Mouse (Mus musculus): ENCODE measurements around the gene Gpr157. TPM values are rescaled to one million over a fixed set of nuclear protein-coding genes. Genes with fewer than 3 reads are reported as not detected.

Gpr157 gene
- polyA plus RNA-seq, 1 experiment from 2014 or later = 4.5 TPM

GRCm38 (mm10) chr4:150110373-150110772, 23.2 kb downstream of the Gpr157 start:
- ATAC-seq (replicated peaks; ENCODE audit: extremely low read depth, insufficient read depth, low FRiP score) = no peak
- 79% methylated on average over 9 of the region's 9 CpGs for WGBS
- H3K9ac ChIP-seq (ENCODE audit: low read length) = no peak overlapping the region
- no peak overlapping the region for H3K4me2 ChIP-seq (ENCODE audit: low read depth, low read length)
- H3K4me3 ChIP-seq (ENCODE audit: low read length) = no peak overlapping the region
- peaks cover 10% of the 10 kb centered on the region for H3K4me1 ChIP-seq (ENCODE audit: control insufficient read depth, insufficient read depth, low read length)
- no peaks in the 10 kb centered on the region for H3K36me3 ChIP-seq (ENCODE audit: control insufficient read depth, insufficient read depth)
- H3K27me3 ChIP-seq (ENCODE audit: control insufficient read depth, insufficient read depth, low read length) = no peaks in the 10 kb centered on the region
- H3K27ac ChIP-seq (ENCODE audit: low read length) = no peak overlapping the region
- H3K9me3 ChIP-seq (replicated peaks; ENCODE audit: control insufficient read depth, low read length) = no peaks in the 10 kb centered on the region

GRCm38 (mm10) chr4:150112867-150113266, 25.7 kb downstream of the Gpr157 start:
- 7% methylated on average over 15 of the region's 15 CpGs for WGBS
- ATAC-seq (replicated peaks; ENCODE audit: extremely low read depth, insufficient read depth, low FRiP score) = no peak
- no peaks in the 10 kb centered on the region for H3K36me3 ChIP-seq (ENCODE audit: control insufficient read depth, insufficient read depth)

GRCm38 (mm10) chr4:150114505-150115061, 27.4 kb downstream of the Gpr157 start:
- Histone ChIP-seq H3K4me2 (ENCODE audit: low read depth, low read length) (no peak overlapping the region), H3K4me3 (ENCODE audit: low read length) (no peak overlapping the region), H3K9me3 (replicated peaks; ENCODE audit: control insufficient read depth, low read length) (no peaks in the 10 kb centered on the region), H3K27me3 (ENCODE audit: control insufficient read depth, insufficient read depth, low read length) (no peaks in the 10 kb centered on the region), H3K27ac (ENCODE audit: low read length) (no peak overlapping the region), H3K4me1 (ENCODE audit: control insufficient read depth, insufficient read depth, low read length) (peaks cover 3% of the 10 kb centered on the region; the same call in 1 of the 2 replicates), H3K9ac (ENCODE audit: low read length) (no peak overlapping the region), H3K36me3 (ENCODE audit: control insufficient read depth, insufficient read depth) (no peaks in the 10 kb centered on the region)
- ATAC-seq (replicated peaks; ENCODE audit: extremely low read depth, insufficient read depth, low FRiP score) = no peak
- 86% methylated on average over 26 of the region's 26 CpGs for WGBS

More at GRCm38 (mm10) chr4:150112867-150113266, 25.7 kb downstream of the Gpr157 start:
- H3K27me3 ChIP-seq (ENCODE audit: control insufficient read depth, insufficient read depth, low read length) = no peaks in the 10 kb centered on the region
- H3K9me3 ChIP-seq (replicated peaks; ENCODE audit: control insufficient read depth, low read length) = no peaks in the 10 kb centered on the region
- H3K9ac ChIP-seq (ENCODE audit: low read length) = no peak overlapping the region
- H3K4me3 ChIP-seq (ENCODE audit: low read length) = no peak overlapping the region
- peaks cover 3% of the 10 kb centered on the region; the same call in 1 of the 2 replicates for H3K4me1 ChIP-seq (ENCODE audit: control insufficient read depth, insufficient read depth, low read length)
- H3K27ac ChIP-seq (ENCODE audit: low read length) = no peak overlapping the region
- no peak overlapping the region for H3K4me2 ChIP-seq (ENCODE audit: low read depth, low read length)

GRCm38 (mm10) chr4:150117311-150117710, 30.1 kb downstream of the Gpr157 start:
- Histone ChIP-seq H3K9me3 (replicated peaks; ENCODE audit: control insufficient read depth, low read length) (no peaks in the 10 kb centered on the region), H3K27ac (ENCODE audit: low read length) (no peak overlapping the region), H3K4me3 (ENCODE audit: low read length) (no peak overlapping the region), H3K4me2 (ENCODE audit: low read depth, low read length) (no peak overlapping the region), H3K4me1 (ENCODE audit: control insufficient read depth, insufficient read depth, low read length) (0 out of 2 replicates have a peak, but pooled peaks cover 3% of the 10 kb centered on the region), H3K9ac (ENCODE audit: low read length) (no peak overlapping the region), H3K36me3 (ENCODE audit: control insufficient read depth, insufficient read depth) (no peaks in the 10 kb centered on the region), H3K27me3 (ENCODE audit: control insufficient read depth, insufficient read depth, low read length) (0 out of 2 replicates have a peak, but pooled peaks cover 3% of the 10 kb centered on the region)
- no peak for ATAC-seq (replicated peaks; ENCODE audit: extremely low read depth, insufficient read depth, low FRiP score)
- WGBS = 35% methylated on average over 5 of the region's 5 CpGs

GRCm38 (mm10) chr4:150118163-150118562, 31.0 kb downstream of the Gpr157 start:
- 70% methylated on average over 6 of the region's 6 CpGs for WGBS
- no peak for ATAC-seq (replicated peaks; ENCODE audit: extremely low read depth, insufficient read depth, low FRiP score)

GRCm38 (mm10) chr4:150119055-150119454, 31.9 kb downstream of the Gpr157 start, which contains the start of gene Slc2a5:
Gene Slc2a5, plus strand, starts transcription at chr4:150119283.
- Histone ChIP-seq H3K4me3 (ENCODE audit: low read length) (peak within 1 kb of the TSS; percentile 18; the same call in 1 of the 2 replicates), H3K36me3 (ENCODE audit: control insufficient read depth, insufficient read depth) (no peaks in the 10 kb centered on the region), H3K9ac (ENCODE audit: low read length) (peak within 1 kb of the TSS; percentile 30; the same call in 1 of the 2 replicates), H3K4me2 (ENCODE audit: low read depth, low read length) (peak within 1 kb of the TSS; percentile 52), H3K4me1 (ENCODE audit: control insufficient read depth, insufficient read depth, low read length) (0 out of 2 replicates have a peak, but pooled peaks cover 3% of the 10 kb centered on the region), H3K27me3 (ENCODE audit: control insufficient read depth, insufficient read depth, low read length) (0 out of 2 replicates have a peak, but pooled peaks cover 3% of the 10 kb centered on the region), H3K27ac (ENCODE audit: low read length) (no peak within 1 kb of the TSS), H3K9me3 (replicated peaks; ENCODE audit: control insufficient read depth, low read length) (no peaks in the 10 kb centered on the region)
- ATAC-seq (replicated peaks; ENCODE audit: extremely low read depth, insufficient read depth, low FRiP score) = peak; percentile 45; the same call in 1 of the 2 replicates
- WGBS = 9% methylated on average over 13 of the region's 15 CpGs

More at GRCm38 (mm10) chr4:150118163-150118562, 31.0 kb downstream of the Gpr157 start:
- Histone ChIP-seq H3K9ac (ENCODE audit: low read length) (no peak overlapping the region), H3K4me2 (ENCODE audit: low read depth, low read length) (no peak overlapping the region), H3K4me3 (ENCODE audit: low read length) (no peak overlapping the region), H3K4me1 (ENCODE audit: control insufficient read depth, insufficient read depth, low read length) (0 out of 2 replicates have a peak, but pooled peaks cover 3% of the 10 kb centered on the region), H3K36me3 (ENCODE audit: control insufficient read depth, insufficient read depth) (no peaks in the 10 kb centered on the region), H3K27ac (ENCODE audit: low read length) (no peak overlapping the region), H3K9me3 (replicated peaks; ENCODE audit: control insufficient read depth, low read length) (no peaks in the 10 kb centered on the region), H3K27me3 (ENCODE audit: control insufficient read depth, insufficient read depth, low read length) (0 out of 2 replicates have a peak, but pooled peaks cover 3% of the 10 kb centered on the region)

- H3K27me3 ChIP-seq (ENCODE audit: control insufficient read depth, insufficient read depth, low read length) = 0 out of 2 replicates have a peak, but pooled peaks cover 3% of the 10 kb centered on the region
- H3K27ac ChIP-seq (ENCODE audit: low read length) = no peak overlapping the region
- no peaks in the 10 kb centered on the region for H3K9me3 ChIP-seq (replicated peaks; ENCODE audit: control insufficient read depth, low read length)
- H3K4me3 ChIP-seq (ENCODE audit: low read length) = no peak overlapping the region
- WGBS = 53% methylated on average over 14 of the region's 14 CpGs
- no peaks in the 10 kb centered on the region for H3K36me3 ChIP-seq (ENCODE audit: control insufficient read depth, insufficient read depth)
- 0 out of 2 replicates have a peak, but pooled peaks cover 3% of the 10 kb centered on the region for H3K4me1 ChIP-seq (ENCODE audit: control insufficient read depth, insufficient read depth, low read length)
- ATAC-seq (replicated peaks; ENCODE audit: extremely low read depth, insufficient read depth, low FRiP score) = no peak
- peak overlapping the region; percentile 30; the same call in 1 of the 2 replicates for H3K9ac ChIP-seq (ENCODE audit: low read length)
- H3K4me2 ChIP-seq (ENCODE audit: low read depth, low read length) = peak overlapping the region; percentile 52
Observed at GRCm38 (mm10) chr4:150119640-150120039, 32.5 kb downstream of the Gpr157 start.

GRCm38 (mm10) chr4:150120173-150120833, 33.1 kb downstream of the Gpr157 start:
- Histone ChIP-seq H3K4me1 (ENCODE audit: control insufficient read depth, insufficient read depth, low read length) (0 out of 2 replicates have a peak, but pooled peaks cover 3% of the 10 kb centered on the region), H3K4me3 (ENCODE audit: low read length) (no peak overlapping the region), H3K27me3 (ENCODE audit: control insufficient read depth, insufficient read depth, low read length) (0 out of 2 replicates have a peak, but pooled peaks cover 3% of the 10 kb centered on the region), H3K9ac (ENCODE audit: low read length) (no peak overlapping the region), H3K4me2 (ENCODE audit: low read depth, low read length) (no peak overlapping the region), H3K36me3 (ENCODE audit: control insufficient read depth, insufficient read depth) (no peaks in the 10 kb centered on the region), H3K27ac (ENCODE audit: low read length) (no peak overlapping the region), H3K9me3 (replicated peaks; ENCODE audit: control insufficient read depth, low read length) (no peaks in the 10 kb centered on the region)
- no peak for ATAC-seq (replicated peaks; ENCODE audit: extremely low read depth, insufficient read depth, low FRiP score)
- WGBS = 39% methylated on average over 15 of the region's 15 CpGs

GRCm38 (mm10) chr4:150121430-150121829, 34.3 kb downstream of the Gpr157 start:
- Histone ChIP-seq H3K9me3 (replicated peaks; ENCODE audit: control insufficient read depth, low read length) (no peaks in the 10 kb centered on the region), H3K9ac (ENCODE audit: low read length) (no peak overlapping the region), H3K4me1 (ENCODE audit: control insufficient read depth, insufficient read depth, low read length) (0 out of 2 replicates have a peak, but pooled peaks cover 3% of the 10 kb centered on the region), H3K27me3 (ENCODE audit: control insufficient read depth, insufficient read depth, low read length) (0 out of 2 replicates have a peak, but pooled peaks cover 3% of the 10 kb centered on the region), H3K4me2 (ENCODE audit: low read depth, low read length) (no peak overlapping the region), H3K4me3 (ENCODE audit: low read length) (no peak overlapping the region), H3K36me3 (ENCODE audit: control insufficient read depth, insufficient read depth) (no peaks in the 10 kb centered on the region), H3K27ac (ENCODE audit: low read length) (no peak overlapping the region)
- ATAC-seq (replicated peaks; ENCODE audit: extremely low read depth, insufficient read depth, low FRiP score) = no peak
- WGBS = 72% methylated on average over 8 of the region's 8 CpGs

Data from heart, embryonic 16.5 days (tissue).